Mouse (Mus musculus): ENCODE results near the gene Ppp1r14d. TPM values are rescaled to one million over a fixed set of nuclear protein-coding genes. Genes with fewer than 3 reads are reported as not detected.

Gene Ppp1r14d
- polyA plus RNA-seq, 1 experiment from 2014 or later = not detected

GRCm38 (mm10) chr2:119190969-119191368, 38.7 kb downstream of the Ppp1r14d start:
- 83% methylated on average over 5 of the region's 5 CpGs for WGBS
- no peaks in the 10 kb centered on the region for H3K9me3 ChIP-seq
- ATAC-seq (ENCODE audit: insufficient number of reproducible peaks, low FRiP score, low TSS enrichment, low read depth) = no peak
- peaks cover 4% of the 10 kb centered on the region; the same call in 1 of the 2 replicates for H3K4me1 ChIP-seq
- H3K4me2 ChIP-seq = no peak overlapping the region
- no peaks in the 10 kb centered on the region for H3K27me3 ChIP-seq
- H3K36me3 ChIP-seq = 0 out of 2 replicates have a peak, but pooled peaks cover under 1% of the 10 kb centered on the region
- no peak overlapping the region for H3K4me3 ChIP-seq
- H3K9ac ChIP-seq = no peak overlapping the region
- H3K27ac ChIP-seq = no peak overlapping the region

- Histone ChIP-seq H3K4me3 (peak overlapping the region; percentile 37), H3K27me3 (no peaks in the 10 kb centered on the region), H3K27ac (no peak overlapping the region), H3K4me2 (peak overlapping the region; percentile 73), H3K36me3 (peaks cover 16% of the 10 kb centered on the region), H3K9me3 (no peaks in the 10 kb centered on the region), H3K9ac (no peak overlapping the region), H3K4me1 (peaks cover 4% of the 10 kb centered on the region; the same call in 1 of the 2 replicates)
- ATAC-seq (ENCODE audit: insufficient number of reproducible peaks, low FRiP score, low TSS enrichment, low read depth) = peak; percentile 72; the same call in 1 of the 2 replicates
- 6% methylated on average over 15 of the region's 15 CpGs for WGBS
Observed at GRCm38 (mm10) chr2:119189029-119189710, 40.5 kb downstream of the Ppp1r14d start.

GRCm38 (mm10) chr2:119182914-119183313, 46.8 kb downstream of the Ppp1r14d start:
- Histone ChIP-seq H3K4me3 (no peak overlapping the region), H3K9me3 (no peaks in the 10 kb centered on the region), H3K4me2 (no peak overlapping the region), H3K27me3 (no peaks in the 10 kb centered on the region), H3K36me3 (peaks cover 58% of the 10 kb centered on the region), H3K9ac (no peak overlapping the region), H3K4me1 (no peaks in the 10 kb centered on the region), H3K27ac (no peak overlapping the region)
- no peak for ATAC-seq (ENCODE audit: insufficient number of reproducible peaks, low FRiP score, low TSS enrichment, low read depth)
- WGBS = 70% methylated on average over 7 of the region's 7 CpGs

GRCm38 (mm10) chr2:119177384-119177939, 52.2 kb downstream of the Ppp1r14d start:
- Histone ChIP-seq H3K4me1 (peaks cover 23% of the 10 kb centered on the region), H3K4me2 (no peak overlapping the region), H3K36me3 (peaks cover 41% of the 10 kb centered on the region), H3K9ac (no peak overlapping the region), H3K27me3 (no peaks in the 10 kb centered on the region), H3K9me3 (no peaks in the 10 kb centered on the region), H3K4me3 (no peak overlapping the region), H3K27ac (no peak overlapping the region)
- 89% methylated on average over 5 of the region's 5 CpGs for WGBS
- no peak for ATAC-seq (ENCODE audit: insufficient number of reproducible peaks, low FRiP score, low TSS enrichment, low read depth)

- no peaks in the 10 kb centered on the region for H3K9me3 ChIP-seq
- H3K4me3 ChIP-seq = no peak overlapping the region
- H3K36me3 ChIP-seq = peaks cover 44% of the 10 kb centered on the region
- H3K27ac ChIP-seq = no peak overlapping the region
- peaks cover 24% of the 10 kb centered on the region for H3K4me1 ChIP-seq
- no peak overlapping the region for H3K9ac ChIP-seq
- no peaks in the 10 kb centered on the region for H3K27me3 ChIP-seq
- 67% methylated on average over 3 of the region's 3 CpGs for WGBS
- ATAC-seq (ENCODE audit: insufficient number of reproducible peaks, low FRiP score, low TSS enrichment, low read depth) = no peak
- H3K4me2 ChIP-seq = no peak overlapping the region
Observed at GRCm38 (mm10) chr2:119176761-119177160, 52.9 kb downstream of the Ppp1r14d start.

GRCm38 (mm10) chr2:119175614-119176013, 54.1 kb downstream of the Ppp1r14d start:
- peaks cover 24% of the 10 kb centered on the region for H3K4me1 ChIP-seq
- 66% methylated on average over 6 of the region's 6 CpGs for WGBS
- no peak overlapping the region for H3K9ac ChIP-seq
- H3K9me3 ChIP-seq = no peaks in the 10 kb centered on the region
- H3K27me3 ChIP-seq = no peaks in the 10 kb centered on the region
- H3K4me3 ChIP-seq = no peak overlapping the region
- peaks cover 46% of the 10 kb centered on the region for H3K36me3 ChIP-seq
- peak overlapping the region; percentile 4; the same call in 1 of the 2 replicates for H3K27ac ChIP-seq
- H3K4me2 ChIP-seq = no peak overlapping the region
- ATAC-seq (ENCODE audit: insufficient number of reproducible peaks, low FRiP score, low TSS enrichment, low read depth) = no peak

- Histone ChIP-seq H3K27ac (no peak overlapping the region), H3K36me3 (peaks cover 39% of the 10 kb centered on the region), H3K9me3 (no peaks in the 10 kb centered on the region), H3K9ac (no peak overlapping the region), H3K4me3 (no peak overlapping the region), H3K27me3 (no peaks in the 10 kb centered on the region), H3K4me2 (no peak overlapping the region), H3K4me1 (peaks cover 24% of the 10 kb centered on the region)
- WGBS = 69% methylated on average over 14 of the region's 14 CpGs
- ATAC-seq (ENCODE audit: insufficient number of reproducible peaks, low FRiP score, low TSS enrichment, low read depth) = no peak
Observed at GRCm38 (mm10) chr2:119174866-119175265, 54.8 kb downstream of the Ppp1r14d start.

- H3K4me3 ChIP-seq = no peak within 1 kb of the TSS
- H3K27me3 ChIP-seq = no peaks in the 10 kb centered on the region
- no peak for ATAC-seq (ENCODE audit: insufficient number of reproducible peaks, low FRiP score, low TSS enrichment, low read depth)
- 42% methylated on average over 8 of the region's 8 CpGs for WGBS
- peaks cover 24% of the 10 kb centered on the region for H3K4me1 ChIP-seq
- H3K9me3 ChIP-seq = no peaks in the 10 kb centered on the region
- H3K9ac ChIP-seq = no peak within 1 kb of the TSS
- peaks cover 31% of the 10 kb centered on the region for H3K36me3 ChIP-seq
- H3K4me2 ChIP-seq = no peak within 1 kb of the TSS
- no peak within 1 kb of the TSS; the same call in 1 of the 2 replicates for H3K27ac ChIP-seq
Observed at GRCm38 (mm10) chr2:119173991-119174651, 55.6 kb downstream of the Ppp1r14d start, which contains the start of gene Gm14137. Gene Gm14137, plus strand, starts transcription at chr2:119174509.

- Histone ChIP-seq H3K27ac (no peak overlapping the region), H3K36me3 (peaks cover 24% of the 10 kb centered on the region), H3K27me3 (peaks cover 3% of the 10 kb centered on the region), H3K4me1 (peaks cover 27% of the 10 kb centered on the region), H3K4me2 (no peak overlapping the region), H3K9me3 (no peaks in the 10 kb centered on the region), H3K4me3 (no peak overlapping the region), H3K9ac (no peak overlapping the region)
- WGBS = 20% methylated on average over 13 of the region's 13 CpGs
- no peak for ATAC-seq (ENCODE audit: insufficient number of reproducible peaks, low FRiP score, low TSS enrichment, low read depth)
Observed at GRCm38 (mm10) chr2:119172862-119173576, 56.7 kb downstream of the Ppp1r14d start.

- H3K27ac ChIP-seq = no peak overlapping the region
- peaks cover 32% of the 10 kb centered on the region for H3K4me1 ChIP-seq
- 84% methylated on average over 7 of the region's 7 CpGs for WGBS
- H3K9me3 ChIP-seq = no peaks in the 10 kb centered on the region
- ATAC-seq (ENCODE audit: insufficient number of reproducible peaks, low FRiP score, low TSS enrichment, low read depth) = no peak
- no peak overlapping the region for H3K4me3 ChIP-seq
- H3K9ac ChIP-seq = no peak overlapping the region
- peaks cover 8% of the 10 kb centered on the region for H3K27me3 ChIP-seq
- peaks cover 18% of the 10 kb centered on the region; the same call in 1 of the 2 replicates for H3K36me3 ChIP-seq
- H3K4me2 ChIP-seq = no peak overlapping the region
Observed at GRCm38 (mm10) chr2:119172446-119172845, 57.3 kb downstream of the Ppp1r14d start.

GRCm38 (mm10) chr2:119171574-119171973, 58.1 kb downstream of the Ppp1r14d start:
- Histone ChIP-seq H3K4me3 (no peak overlapping the region), H3K4me1 (peaks cover 39% of the 10 kb centered on the region), H3K9ac (no peak overlapping the region), H3K27me3 (peaks cover 17% of the 10 kb centered on the region), H3K36me3 (0 out of 2 replicates have a peak, but pooled peaks cover 10% of the 10 kb centered on the region), H3K4me2 (no peak overlapping the region), H3K27ac (no peak overlapping the region; the same call in 1 of the 2 replicates), H3K9me3 (no peaks in the 10 kb centered on the region)
- WGBS = 67% methylated on average over 8 of the region's 8 CpGs
- no peak for ATAC-seq (ENCODE audit: insufficient number of reproducible peaks, low FRiP score, low TSS enrichment, low read depth)

All from limb, embryonic 15.5 days (tissue).